Mouse (Mus musculus) subcutaneous adipose tissue, adult 2 months (tissue): ENCODE measurements around the gene Acod1. TPM values are rescaled to one million over a fixed set of nuclear protein-coding genes. Genes with fewer than 3 reads are reported as not detected.

Source experiments
- polyA plus RNA-seq: library from polyadenylated mRNA; depleted of rRNA; stranded (reverse); fragments of >200 nt; gene quantifications from 2 replicates; pipeline ENCODE4 v1.2.3, GENCODE M21; 2012; ENCODE audit warnings: low replicate concordance; rRNA removed

Gene Acod1
- polyA plus RNA-seq: 0.13 and 11.7 TPM in 2 replicates

GRCm38 (mm10) chr14:103046677-103047076, at the start of gene Acod1:
TSS of gene Acod1 (plus strand) at chr14:103046977.

GRCm38 (mm10) chr14:103069864-103070611, 23.3 kb downstream of the Acod1 start, which contains the start of gene Cln5:
TSS of gene Cln5 (plus strand) at chr14:103070216.

GRCm38 (mm10) chr14:103099238-103099933, 52.6 kb downstream of the Acod1 start, which contains the start of gene Fbxl3:
TSS of gene Fbxl3 (minus strand) at chr14:103099566.

Other genes with a start within 250 kb of the Acod1 start
- gene Kctd12, start 64.3 kb upstream of the Acod1 start, polyA plus RNA-seq: 18.8 and 141 TPM in 2 replicates
- gene Cln5, start 23.2 kb downstream of the Acod1 start, polyA plus RNA-seq: 23.4 and 46.2 TPM in 2 replicates
- gene Fbxl3, start 52.6 kb downstream of the Acod1 start, polyA plus RNA-seq: 89.8 and 120 TPM in 2 replicates